Mouse (Mus musculus) thymus, postnatal 14 days (tissue): ENCODE results near the gene Mphosph10.

ENCODE experiments used
- DNase-seq: peaks from one replicate; pipeline ENCODE4 v3.0.0; 2021

Mphosph10 gene

DNA sequence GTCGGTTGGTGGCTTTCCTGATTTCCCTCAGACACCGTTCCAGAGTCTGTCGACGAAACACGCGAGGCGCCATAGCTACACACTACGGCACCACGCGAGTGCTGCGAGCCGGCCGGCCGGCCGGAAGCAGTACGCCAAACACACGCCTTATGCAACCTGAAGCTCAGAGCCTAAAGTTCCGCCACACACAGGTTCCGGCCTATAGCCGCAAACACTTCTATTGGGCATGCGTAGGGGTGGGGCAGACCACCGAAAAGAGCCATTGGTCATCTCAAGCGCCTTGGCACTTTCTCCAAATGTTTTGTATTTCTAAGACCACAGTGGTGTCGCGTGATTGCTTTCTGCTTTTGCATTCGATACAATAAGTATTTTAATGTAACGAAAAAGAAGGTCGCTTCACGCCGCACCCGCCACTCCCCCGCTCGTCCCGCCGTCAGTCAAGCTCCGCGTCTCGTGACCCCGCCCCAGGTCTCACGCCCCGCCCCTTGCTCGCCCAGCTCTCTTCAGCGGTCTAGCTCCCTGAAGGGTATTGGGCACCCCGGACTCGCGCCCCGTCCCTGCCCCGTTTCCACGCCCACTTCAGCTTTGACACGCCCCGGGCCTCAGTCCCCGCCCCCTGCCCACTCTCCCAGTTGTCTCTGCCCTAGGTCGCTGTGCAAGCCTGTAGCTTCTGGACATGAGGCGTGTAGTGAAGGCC lies at the start of gene Mphosph10, which contains the start of gene Mcee:
Gene Mphosph10 (minus strand): TSS at position 147 of the 697 bp plus-strand sequence.
Gene Mcee (plus strand): TSS at position 486 of the 697 bp plus-strand sequence.
- peak; percentile 100 for DNase-seq

DNA sequence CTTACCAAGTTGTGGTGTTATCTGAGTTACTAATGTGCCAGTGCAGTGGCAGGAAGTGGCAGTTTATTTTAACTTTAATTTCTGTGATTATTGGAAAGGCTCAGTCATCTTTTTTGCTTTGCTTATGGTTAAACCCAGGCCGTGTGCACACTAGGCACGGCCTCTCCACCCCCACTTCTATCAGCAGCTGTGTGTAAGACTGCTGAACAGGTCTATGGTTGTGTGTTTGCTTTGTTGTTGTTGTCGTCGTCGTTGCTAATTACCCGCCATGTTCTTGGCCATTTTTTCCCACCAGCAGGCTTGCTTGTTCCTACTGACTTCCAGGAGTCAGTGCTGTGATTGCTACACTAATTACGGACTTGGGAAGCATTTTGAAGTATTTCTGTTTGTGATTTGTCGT lies 48.5 kb upstream of the Mphosph10 start:
- DNase-seq = no peak

- DNase-seq = no peak
Measured at GRCm38 (mm10) chr7:64439595-64440518, 47.8 kb upstream of the Mphosph10 start.

DNA sequence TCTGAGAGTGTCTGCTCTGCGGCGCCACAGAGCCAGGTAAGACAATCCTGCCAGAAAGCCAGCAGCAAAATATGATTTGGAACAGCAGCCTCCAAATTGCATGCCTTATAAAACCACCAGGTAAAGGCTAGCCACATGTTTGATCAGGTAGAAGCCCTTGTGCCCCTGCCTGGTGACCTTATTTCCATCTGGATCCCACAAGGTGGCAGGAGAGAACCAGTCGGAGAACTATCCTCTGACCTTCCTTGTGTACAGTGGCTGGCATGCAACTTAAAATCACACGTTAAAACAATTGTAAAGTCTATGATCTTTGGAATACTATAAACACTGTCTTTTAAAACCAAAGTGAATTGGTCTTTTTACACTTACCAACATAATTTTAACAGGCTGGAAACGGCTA lies 32.8 kb upstream of the Mphosph10 start:
- DNase-seq = no peak

DNA sequence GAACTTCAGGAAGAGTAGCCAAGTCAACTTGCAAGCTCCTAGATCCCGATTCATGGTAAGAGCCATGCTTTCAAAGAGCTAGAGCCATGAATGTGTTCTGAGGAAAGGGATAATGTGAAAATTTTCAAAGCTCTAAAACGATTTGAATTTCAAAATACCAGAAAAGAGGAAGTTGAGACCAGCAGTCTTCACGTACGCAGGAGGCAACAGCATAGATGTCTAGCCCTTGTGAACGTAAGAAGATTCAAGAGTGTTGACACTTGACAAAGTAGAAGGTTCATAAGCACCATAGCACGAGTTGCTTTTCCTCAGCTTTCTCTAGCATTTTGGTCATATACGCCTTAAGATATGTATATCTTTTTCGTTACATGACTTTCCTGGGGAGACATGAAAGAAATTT lies 11.9 kb upstream of the Mphosph10 start:
- DNase-seq = no peak

DNA sequence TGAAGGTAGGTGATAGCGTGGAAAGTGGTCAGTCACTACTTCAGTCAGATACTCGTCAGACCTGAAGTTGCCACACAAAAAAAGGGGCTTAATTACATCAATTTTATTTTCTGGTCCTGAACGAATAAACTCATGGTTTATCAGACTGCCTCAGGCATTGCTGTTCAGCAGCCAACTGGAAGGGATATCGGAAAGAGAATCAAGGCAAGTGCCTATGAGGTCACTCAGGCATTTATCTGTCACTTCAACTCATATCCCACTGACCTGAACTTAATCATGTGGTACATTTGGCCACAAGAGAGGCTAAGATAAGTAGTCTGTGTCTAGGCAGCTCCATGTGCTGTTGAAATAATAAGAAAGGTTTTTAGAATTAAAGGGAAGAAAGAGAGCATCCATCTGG lies 10.4 kb upstream of the Mphosph10 start:
- DNase-seq = no peak

GRCm38 (mm10) chr7:64400725-64401124 lies 8.7 kb upstream of the Mphosph10 start:
- no peak for DNase-seq

DNA sequence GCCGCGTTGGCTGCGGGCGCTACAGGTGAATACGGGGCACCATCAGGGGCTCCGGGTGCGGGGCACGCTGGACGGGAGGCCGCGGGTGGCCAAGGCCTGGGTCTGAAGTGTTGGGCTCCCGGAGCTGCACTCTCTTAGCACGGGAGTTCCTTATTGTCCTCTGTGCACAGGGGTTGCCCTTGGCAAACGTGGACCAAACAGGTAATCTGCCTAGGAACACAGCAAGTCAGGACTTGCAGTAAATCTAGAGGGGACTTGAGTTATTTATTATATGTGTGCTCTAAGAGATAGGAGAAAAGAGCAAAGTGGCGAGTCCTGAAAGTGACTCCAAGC lies 717 bp upstream of the Mphosph10 start:
- DNase-seq = no peak

GRCm38 (mm10) chr7:64391479-64391878 lies 589 bp downstream of the Mphosph10 start:
- DNase-seq = peak; percentile 19

DNA sequence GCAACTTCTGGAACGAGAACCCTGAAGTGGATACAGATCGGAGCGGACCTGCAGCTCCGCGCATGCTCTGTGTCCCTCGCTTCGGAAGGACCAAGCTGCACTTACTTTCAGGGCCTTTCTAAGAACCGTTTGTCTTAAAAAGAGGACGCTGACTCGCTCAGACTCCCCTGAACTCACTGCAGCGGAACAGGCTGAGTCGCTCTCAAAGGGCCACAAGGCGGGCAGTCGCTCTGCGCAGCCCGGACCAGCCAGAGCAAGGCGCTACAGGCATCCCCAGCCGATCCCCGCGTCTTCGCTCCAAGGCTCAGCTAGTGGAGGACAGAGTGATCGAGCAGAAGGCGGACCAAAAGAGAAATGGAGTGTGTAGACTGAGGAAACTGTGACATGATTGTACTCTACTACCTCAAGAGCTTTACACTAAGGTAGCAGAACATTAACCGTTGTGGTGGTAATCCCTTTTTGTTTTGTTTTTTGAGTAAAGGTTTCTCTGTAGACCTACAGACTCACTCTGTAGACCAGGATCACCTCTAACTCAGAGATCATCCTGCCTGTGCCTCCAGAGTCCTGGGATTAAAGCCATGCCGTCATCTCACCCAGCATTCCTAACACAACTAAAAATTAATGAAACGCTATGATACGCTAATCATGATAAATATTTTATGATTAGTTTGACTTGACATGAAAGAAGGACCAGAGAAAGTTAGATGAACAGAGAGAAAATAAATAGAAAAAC lies 18.1 kb downstream of the Mphosph10 start, which contains the start of gene Fan1:
Gene Fan1 (minus strand): TSS at position 266 of the 733 bp plus-strand sequence.
- peak; percentile 88 for DNase-seq

DNA sequence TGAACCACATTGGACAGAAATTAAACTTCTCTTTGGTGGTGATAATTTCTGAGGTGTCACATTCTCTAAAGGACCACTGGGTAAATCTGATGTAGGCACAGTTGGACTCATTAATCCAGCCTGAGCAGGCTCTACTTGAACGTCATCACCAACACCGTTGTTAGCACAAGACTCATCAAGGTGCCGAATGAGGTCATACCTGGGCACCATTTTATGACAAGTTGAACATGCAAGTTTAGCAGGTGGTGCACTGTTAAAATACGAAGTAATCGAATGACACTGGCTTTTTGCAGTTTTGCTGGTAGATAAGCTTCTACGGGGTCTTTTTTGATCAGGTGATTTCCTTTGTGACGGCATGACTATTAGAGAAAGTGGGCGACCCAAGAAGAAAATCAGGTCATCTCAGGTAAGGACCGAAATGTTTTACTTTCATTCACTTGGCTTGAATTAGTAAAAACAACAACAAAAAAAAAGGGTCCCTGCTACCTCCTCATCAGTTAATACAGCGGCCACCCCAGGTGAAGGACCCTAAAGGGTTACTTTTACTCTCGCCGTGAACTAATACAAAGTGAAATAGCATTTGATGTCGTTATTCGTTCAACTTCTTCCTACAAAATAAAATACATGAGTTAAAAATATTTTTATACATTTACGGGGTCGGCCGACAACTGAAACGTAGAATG lies 18.8 kb downstream of the Mphosph10 start:
- DNase-seq = no peak

- no peak for DNase-seq
Measured at GRCm38 (mm10) chr7:64371940-64372878, 19.9 kb downstream of the Mphosph10 start.

DNA sequence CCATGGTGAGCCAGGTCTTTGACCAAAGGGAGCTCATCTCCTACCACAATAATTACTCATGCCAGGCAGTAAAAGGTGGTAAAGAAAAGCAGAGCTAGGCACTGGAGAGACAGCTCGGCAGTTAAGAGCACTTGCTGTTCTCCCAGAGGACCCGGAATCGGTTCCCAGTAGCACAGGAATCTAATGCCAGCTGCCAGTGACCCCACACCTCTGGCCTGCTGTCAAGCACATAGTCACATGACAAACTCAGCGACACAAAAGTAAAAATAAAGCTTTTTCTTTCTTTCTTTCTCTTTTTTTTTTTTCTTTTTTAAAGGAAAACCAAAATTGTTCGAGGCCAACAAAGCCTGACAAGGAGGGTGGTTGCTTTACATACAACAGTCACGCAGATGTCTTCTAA lies 22.2 kb downstream of the Mphosph10 start:
- no peak for DNase-seq

DNA sequence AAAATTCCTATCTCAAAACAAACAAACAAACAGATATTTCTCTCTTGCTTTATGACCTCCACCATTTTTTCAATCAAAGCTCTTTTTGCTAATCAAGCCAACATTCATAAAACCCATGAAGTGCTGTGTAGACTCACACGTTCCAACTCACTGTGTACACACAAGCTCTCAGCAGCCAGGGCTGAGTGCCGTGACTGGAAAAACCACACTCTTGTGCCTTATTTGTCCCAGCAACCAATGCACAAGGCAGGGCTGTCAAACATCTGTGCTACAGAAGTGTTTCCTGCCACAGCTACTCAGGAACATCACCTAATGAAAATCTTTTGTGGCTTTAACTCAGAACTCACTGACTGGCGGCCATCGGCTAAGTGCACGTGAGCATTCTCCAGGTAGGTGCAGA lies 26.2 kb downstream of the Mphosph10 start:
- DNase-seq = no peak

- no peak for DNase-seq
Measured at GRCm38 (mm10) chr7:64360586-64360945, 31.5 kb downstream of the Mphosph10 start.

GRCm38 (mm10) chr7:64359943-64360585 lies 32.0 kb downstream of the Mphosph10 start:
- no peak for DNase-seq

DNA sequence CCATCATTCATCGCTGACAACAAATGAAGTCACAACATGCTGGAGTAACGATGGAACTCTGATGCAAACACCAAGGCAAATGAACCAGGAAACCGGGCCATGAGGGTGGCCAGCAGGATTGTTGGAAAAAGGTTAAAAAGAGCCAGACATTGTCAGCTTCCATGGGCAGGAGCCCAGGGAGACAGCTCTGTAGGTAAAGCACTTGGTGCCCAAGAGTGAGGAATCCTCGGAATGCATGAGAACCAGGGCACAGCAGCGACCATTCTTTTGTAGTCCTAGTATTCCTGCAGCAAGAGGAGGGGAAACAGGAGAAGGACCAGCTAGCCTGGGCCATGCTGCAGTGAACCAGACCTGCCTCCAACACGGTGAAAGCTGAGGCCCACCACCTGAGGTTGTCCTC lies 33.4 kb downstream of the Mphosph10 start:
- DNase-seq = no peak

DNA sequence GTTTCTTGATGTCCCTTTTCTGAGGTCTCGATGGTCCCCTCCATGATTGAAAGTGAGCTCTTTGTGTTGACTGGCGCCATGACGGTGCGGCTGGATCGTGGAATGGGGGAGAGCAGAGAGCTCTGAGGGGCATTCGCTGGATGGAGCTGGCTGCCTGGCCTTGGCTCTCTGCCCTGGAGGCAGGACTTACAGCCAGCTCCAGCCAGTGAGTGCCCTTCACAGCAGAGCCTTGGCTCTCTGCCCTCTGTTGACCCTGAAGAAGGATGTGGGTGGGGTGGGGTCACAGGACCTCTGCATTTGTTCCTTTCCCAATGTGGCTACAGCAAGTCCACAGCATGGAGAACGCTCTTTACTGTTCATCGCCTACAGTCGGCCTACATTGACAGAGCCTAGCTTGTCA lies 34.7 kb downstream of the Mphosph10 start:
- no peak for DNase-seq

- no peak for DNase-seq
Measured at GRCm38 (mm10) chr7:64356661-64357060, 35.4 kb downstream of the Mphosph10 start.

GRCm38 (mm10) chr7:64354206-64354605 lies 37.9 kb downstream of the Mphosph10 start:
- no peak for DNase-seq

- no peak for DNase-seq
Measured at GRCm38 (mm10) chr7:64351087-64351486, 41.0 kb downstream of the Mphosph10 start.
